Mouse (Mus musculus): ENCODE data around the gene Il22ra1.

The Il22ra1 gene

DNA sequence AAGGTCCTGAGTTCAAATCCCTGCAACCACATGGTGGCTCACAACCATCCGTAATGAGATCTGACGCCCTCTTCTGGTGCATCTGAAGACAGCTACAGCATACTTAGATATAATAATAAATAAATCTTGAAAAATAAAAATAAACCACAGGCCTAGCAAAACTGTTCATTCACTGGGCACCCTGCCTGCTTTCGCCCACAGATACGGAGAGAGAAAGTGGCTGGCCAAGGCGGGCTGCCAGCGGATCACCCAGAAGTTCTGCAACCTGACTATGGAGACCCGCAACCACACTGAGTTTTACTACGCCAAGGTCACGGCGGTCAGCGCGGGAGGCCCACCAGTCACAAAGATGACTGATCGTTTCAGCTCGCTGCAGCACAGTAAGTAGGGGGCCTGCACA, 5.9 kb downstream of the Il22ra1 start:
- no peak for DNase-seq (ENCODE audit: low read depth, low spot score)

DNA sequence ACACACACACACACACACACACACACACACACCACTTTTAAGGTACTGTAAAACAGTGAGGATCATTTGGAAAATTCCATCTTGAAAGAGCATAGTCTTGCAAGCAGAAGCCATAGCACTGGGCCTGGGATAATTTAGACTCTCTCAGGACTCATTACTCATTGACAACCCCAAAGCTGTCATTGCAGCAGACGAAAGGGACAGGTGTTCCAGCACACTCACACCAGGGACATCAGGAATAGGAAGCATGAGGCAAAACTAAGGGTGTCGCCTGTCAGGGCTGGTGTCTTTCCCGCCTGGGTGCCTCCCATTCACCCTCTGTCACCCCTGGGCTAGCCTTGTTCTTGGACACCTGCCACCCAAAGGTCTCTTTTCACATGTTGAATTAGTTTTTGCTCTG, 8.9 kb downstream of the Il22ra1 start:
- no peak for DNase-seq (ENCODE audit: low read depth, low spot score)

DNA sequence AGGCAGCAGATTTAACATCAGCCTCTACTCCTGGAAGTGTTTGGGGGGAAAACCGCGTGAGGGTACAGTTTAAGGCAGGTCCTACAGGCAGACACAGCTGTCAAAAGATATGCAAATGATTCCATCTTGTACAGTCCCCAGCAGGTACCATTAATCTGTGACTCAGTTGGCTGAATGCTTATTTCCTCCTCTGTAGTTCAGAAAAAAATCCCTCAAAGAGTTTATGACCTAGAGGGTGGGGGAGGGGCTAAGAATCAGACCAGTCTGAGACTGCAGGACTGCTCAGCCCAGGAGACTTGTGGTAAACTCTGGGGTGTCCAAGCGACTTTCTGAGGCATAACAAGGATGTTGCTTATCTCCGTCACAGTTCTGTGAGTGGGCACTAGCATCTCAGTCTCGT, 10.3 kb downstream of the Il22ra1 start:
- DNase-seq (ENCODE audit: low read depth, low spot score): no peak

DNA sequence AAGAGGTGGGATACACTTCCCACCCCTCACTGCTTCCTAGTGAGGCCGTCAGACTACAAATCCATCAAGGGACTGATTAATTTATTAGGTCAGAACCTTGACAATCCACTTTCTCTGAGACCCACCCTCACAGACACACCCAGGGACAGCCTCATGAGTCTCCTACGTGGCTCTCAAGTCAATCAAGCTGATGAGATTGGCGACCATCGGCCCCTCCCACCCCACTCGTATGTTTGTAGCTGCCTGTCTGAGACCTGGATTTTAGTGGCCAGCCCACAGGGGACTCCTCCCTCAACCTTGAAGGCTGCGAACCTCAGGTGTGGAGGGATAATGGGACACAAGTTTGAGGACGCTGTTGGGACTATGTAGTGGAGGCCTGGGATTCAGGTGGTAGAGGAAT, 11.2 kb downstream of the Il22ra1 start:
- no peak for DNase-seq (ENCODE audit: low read depth, low spot score)

DNA sequence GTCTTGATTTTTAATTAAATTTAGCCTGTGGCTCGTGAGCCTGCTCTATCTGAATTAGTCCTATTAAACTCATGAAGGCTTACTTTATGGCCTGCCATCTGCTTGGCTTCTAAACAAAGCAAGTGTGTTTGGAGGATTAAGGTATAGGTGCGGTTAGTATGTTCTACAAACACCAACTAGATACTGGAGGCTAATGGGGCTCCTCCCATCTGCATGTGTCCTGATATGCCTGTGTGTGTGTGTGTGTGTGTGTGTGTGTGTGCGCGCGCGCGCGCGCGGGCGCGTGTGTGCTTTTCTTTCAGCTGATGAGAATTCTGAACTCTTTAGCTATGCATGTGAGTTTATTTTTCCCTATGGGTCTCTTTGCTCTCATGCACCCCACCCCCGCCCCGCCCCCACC, 11.7 kb downstream of the Il22ra1 start:
- DNase-seq (ENCODE audit: low read depth, low spot score): no peak

DNA sequence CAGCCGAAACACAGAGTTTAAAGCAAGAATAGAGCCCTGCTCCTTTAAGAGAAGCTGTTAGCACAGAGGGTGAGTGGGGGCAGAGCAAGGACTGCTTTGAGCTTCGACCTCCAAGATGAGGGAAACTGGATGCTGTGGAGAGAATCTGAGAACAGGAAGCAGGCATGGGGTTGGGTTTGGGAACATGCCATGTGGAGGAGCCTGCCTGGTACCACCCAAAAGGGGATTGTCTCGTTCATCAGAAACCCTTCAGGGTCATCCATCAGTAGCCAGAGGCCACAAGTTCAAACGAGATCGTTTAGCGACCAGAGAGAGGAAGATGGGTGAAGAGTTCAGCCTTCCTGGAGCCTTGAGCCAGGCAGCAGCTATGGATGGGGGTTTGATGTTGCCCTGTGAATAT, 15.5 kb downstream of the Il22ra1 start:
- DNase-seq (ENCODE audit: low read depth, low spot score): no peak

DNA sequence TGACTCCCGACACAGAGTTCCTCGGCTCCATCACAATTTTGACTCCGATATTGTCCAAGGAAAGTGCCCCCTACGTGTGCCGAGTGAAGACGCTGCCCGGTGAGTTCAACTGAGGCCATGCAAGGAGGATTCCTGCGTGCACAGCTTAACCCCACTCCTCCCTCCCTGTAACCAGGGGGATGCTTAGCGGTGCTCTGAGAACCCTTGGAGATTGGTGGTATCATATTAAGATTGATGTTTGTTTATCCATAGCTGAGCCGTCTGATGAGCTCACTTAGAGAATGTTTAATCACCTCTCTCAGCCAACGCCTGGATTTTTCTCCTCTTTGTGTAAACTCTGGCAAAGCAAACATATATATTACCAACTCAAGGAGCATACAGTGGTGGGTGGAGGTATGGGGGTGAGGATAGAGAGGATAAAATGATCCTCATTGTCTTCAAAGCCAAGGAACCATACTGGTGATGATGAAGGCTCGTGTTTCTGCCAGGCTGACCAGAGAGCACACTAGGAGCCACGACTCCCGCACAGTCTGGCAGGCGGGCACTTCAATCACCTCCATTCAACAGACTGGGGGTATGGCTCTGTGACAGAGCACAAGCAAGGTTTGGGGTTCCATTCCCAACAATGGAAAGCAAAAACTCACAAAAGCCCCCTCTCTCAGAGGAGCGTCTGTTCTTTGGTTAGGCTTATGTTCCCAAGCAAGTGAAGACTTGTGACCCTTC, 16.9 kb downstream of the Il22ra1 start:
- no peak for DNase-seq (ENCODE audit: low read depth, low spot score)

DNA sequence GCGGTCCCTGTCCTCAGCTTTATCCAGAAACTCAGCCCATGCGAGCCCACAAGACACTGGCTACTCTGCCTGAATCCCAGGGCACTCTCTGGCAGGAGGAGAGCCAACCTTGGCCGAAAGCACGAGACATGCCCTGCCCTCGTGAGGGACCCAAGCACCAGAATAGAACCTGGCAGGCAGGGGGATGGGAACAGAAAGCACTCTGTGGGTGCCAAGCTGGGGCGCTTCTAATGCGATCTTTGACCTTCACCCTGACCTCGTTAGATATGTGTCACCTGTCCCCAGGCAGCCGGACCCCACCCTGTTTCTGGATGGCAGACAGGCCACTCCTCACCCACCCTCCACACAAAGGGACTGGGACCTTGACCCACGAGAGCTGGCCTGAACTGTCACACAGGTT, 17.6 kb downstream of the Il22ra1 start:
- no peak for DNase-seq (ENCODE audit: low read depth, low spot score)

DNA sequence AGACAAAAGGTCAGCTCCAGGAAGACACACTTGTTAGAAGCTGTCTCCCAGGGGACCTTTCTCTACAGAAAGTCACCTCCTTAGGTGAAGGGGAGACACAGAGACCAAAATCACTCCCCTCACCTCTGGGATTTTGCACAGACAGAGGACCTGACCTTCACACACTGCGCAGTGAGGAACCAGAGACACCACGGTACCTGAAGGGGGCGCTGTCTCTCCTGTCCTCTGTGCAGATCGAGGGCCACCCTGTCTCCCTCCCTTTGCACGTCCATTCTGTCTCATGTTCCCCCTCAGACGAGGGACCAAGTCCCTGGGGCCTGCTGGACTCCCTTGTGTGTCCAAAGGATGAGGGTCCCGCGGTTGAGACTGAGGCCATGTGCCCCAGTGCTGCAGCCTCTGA, 22.9 kb downstream of the Il22ra1 start:
- peak; percentile 76 for DNase-seq (ENCODE audit: low read depth, low spot score)

DNA sequence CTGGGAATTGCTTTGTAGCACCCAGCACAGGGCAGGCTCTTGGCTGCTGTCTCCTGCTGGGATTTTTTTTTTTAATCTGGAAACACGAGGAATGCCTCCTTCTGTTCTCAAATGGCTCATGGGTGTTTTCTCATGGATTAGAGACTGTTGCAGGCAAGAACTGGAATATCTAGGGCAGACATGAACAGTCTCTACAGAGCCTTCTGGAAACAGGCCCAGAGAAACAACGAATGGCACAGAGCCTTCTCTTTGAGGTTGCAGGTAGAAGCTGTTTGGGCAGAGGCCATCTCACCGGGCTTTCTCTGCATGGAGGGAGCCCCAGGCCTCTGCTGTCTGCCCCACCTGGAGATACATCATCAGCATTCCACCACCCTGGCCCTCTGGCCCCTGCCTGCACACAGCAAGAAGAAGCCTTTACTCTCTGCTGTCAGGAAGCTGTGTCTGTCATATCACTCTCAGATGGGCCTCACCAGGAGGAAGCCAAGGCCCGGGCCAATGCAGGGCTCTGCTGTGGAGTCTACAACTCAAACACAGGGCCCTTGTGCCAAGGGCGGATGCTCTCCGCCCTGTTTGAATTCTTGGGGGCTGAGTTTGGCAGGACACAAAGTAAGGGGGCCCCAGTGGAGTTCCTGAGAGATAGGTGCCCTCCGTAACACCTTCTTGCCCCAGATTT, 24.3 kb downstream of the Il22ra1 start:
- no peak for DNase-seq (ENCODE audit: low read depth, low spot score)

DNA sequence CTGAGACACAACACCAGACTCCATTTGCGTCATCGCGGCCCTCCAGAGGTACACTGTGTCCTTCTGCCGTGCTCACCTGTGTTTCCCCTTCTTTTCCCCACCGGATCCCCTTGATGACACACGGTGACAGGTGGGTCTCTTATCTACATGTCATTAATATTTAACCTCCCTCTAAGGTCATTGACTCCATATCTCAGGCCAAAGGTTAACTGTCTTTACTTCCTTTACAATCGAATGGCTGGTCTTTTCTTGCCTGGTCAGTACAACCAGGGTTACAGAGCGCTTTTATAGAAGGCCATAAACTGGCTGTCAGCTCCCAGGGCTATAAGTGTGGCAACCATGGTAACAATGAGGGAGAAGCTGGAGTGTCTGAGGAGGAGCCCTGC, 24.8 kb downstream of the Il22ra1 start:
- DNase-seq (ENCODE audit: low read depth, low spot score): no peak

DNA sequence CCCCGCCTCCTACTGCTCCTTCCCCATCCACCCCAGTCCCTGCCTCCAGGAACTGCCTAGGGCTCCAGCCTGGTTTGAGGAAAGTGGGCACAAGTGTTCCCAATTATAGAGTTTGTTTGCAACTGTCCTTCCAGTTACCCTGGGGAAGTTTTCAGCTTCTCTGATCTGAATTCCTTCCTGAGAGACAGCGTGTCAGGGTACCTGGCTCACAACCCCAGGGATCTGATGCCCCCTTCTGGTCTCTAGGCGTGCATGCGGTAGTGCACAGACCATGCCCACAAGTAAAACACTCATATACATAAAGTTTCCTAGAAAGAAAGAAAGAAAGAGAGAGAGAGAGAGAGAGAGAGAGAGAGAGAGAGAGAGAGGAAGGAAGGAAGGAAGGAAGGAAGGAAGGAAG, 30.4 kb downstream of the Il22ra1 start:
- DNase-seq (ENCODE audit: low read depth, low spot score): peak; percentile 62

DNA sequence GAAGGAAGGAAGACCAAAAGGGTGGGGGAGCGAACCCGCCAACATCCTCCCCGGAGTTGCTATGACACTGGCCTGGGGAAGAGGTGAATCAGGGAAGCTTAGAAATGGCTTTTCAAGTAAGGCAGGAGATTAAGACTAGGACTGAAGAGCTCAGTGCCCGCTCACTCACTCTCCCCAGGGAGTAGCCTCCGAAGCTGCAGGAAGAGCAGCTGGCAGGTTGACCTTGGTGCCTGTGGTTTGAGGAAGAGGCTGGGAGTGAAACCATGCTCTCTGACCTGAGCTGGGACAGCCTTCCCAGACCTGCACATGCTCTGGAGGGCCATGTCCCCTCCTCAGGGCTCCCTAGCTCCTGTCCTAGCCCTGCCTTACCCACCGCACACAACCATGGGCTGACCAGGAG, 30.9 kb downstream of the Il22ra1 start:
- no peak for DNase-seq (ENCODE audit: low read depth, low spot score)

DNA sequence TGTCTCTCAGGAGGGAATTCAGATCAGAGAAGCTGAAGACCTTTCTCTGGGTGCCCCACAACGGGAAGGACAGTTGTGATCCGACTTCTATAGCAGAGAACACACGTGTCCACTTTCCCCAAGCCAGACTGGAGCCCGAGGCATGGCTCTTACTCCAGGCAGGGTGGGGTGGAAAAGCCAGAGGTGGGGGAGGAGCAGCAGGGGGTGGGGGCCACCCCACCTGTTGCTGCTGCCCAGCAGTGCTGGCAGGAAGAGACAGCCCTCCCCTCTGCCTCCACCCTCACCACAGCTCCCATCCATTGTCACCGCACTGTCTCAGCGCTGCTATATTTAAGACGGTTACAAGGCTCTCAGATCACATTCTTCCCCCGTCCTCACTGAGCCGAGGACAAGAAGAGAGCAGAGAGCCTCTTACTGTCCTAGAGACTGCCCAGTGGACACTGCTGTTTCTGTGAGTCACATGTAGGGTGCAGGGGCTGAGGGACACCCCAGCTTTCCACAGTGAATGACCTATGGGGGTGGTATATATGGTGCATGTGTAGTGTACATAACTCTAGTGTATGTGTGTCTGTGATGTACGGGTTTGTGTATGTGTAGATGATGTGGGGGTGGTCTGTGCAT, 31.5 kb downstream of the Il22ra1 start, which contains the start of gene Myom3:
Myom3 (plus strand) TSS at position 360 of the 621 bp plus-strand sequence.
- DNase-seq (ENCODE audit: low read depth, low spot score): no peak

DNA sequence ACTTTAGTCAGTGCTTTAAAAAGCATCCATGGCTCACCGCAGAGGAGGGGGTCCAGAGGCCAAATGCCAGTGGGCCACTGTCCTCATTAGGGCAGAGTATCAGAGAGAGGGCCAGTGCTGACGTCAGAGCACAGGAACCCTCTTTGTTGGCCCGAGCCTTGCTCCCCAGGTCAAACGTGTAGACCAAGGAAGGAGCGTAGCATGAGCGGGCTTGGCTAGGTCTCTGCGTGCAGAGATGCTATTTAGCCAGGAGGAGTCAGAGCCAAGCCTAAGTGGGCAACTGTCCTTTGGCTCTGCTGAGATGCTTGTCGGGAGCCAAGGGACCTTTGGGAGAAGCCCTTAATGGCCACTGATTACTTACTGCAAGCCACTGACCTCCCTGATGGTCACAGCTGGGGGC, 33.1 kb downstream of the Il22ra1 start:
- no peak for DNase-seq (ENCODE audit: low read depth, low spot score)

DNA sequence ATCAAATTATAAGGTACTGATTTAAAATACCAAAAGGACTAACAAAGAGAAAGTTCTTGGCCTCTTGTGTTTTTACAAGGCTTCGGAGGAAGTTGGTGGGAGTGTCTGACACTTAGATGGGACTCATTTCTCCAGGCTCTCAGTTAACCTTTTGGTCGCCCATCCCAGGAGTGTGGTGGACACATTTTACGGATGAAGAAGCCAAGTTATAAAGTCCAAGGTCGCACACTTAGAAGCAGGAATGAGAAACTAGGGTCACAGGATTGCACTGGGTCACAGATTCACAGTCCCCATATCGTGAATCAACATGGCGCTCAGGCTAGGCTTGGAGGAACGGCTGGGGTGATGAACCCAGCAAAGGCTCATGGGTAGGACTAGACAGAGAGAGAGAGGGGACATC, 33.6 kb downstream of the Il22ra1 start:
- DNase-seq (ENCODE audit: low read depth, low spot score): no peak

DNA sequence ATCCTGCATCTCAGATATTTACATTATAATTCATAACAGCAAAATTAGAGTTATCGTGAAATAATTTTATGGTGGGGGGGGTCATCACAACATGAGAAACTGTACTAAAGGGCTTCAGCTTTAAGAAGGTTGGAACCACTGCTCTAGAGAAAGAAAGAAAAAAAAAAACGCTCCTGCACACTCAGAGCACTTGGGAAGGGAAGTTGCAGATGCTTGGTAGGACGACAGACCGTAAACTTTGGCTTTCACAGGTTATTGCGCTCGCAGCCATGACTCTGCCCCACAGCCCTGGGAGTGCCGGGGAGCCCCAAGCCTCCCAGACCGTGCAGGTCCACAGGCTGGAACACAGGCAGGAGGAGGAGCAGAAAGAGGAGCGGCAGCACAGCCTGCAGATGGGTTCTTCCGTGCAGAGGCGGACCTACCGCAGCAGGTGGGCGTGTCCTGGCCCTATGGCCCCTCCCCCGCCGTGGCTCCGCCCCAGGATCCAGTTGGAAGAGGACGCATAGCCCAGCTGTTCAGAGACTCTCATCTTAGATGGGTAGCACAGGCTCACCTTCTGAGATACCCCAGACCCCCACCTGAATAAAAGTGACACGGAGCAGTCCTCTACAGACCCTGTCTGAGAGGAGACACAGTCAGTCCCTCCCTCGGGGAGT, 34.4 kb downstream of the Il22ra1 start:
- DNase-seq (ENCODE audit: low read depth, low spot score): peak; percentile 94

DNA sequence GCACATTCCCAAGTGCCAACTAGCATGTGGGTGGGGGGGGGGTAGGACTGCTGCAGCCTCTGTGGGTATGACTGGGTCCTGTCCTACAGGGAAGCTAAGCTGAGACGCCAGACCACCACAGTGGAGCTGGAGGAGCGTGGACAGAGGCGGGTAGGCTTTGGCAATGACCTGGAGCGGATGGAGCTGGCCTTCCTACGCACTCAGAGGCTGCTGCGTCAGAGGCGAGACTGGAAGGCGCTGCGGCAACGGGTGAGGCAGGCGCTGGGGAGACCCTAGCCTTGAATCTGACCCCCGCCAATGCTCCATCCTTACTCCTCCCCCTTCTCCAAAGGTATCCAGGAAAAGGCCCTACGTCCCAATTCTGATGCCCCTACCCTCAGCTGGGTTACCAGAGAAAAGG, 36.7 kb downstream of the Il22ra1 start:
- no peak for DNase-seq (ENCODE audit: low read depth, low spot score)

DNA sequence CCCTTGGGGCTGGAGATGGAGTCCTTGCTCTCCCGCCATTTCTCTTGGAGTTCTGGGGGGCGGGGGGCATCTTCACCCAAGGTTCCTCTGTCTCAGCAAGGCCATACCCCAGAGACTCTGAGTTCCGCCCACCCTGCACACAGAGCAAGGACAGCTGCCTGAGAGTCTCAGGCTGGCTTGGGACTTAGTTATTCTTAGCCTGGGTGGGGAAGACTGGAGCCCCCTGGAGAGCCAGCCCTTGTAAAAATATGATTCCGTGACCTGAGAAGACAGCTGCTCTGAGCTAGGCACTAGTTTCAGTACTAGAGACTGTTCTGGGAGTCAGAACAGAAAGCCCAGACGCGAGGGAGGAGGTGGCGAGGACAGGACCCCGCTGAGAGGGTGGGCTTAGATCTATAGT, 37.7 kb downstream of the Il22ra1 start:
- DNase-seq (ENCODE audit: low read depth, low spot score): no peak

DNA sequence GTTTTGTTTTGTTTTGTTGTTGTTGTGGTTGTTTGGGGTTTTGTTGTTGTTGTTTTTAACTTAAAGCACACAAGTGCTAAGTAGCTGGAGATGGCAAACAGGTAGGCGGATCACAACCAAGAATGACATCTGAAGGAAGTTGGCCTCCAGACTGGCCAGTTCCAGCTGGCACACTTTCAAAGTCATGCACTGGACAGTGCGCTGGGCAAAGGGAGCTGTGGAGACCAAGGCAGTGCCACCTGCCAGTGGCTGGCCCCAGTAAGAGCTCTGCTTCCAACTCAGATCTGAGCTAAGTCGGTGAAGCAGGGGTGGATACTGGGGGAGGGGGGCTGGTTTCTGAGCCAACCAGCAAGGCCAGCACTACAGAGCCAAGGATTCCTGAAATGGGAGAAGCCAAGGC, 39.0 kb downstream of the Il22ra1 start:
- no peak for DNase-seq (ENCODE audit: low read depth, low spot score)

DNA sequence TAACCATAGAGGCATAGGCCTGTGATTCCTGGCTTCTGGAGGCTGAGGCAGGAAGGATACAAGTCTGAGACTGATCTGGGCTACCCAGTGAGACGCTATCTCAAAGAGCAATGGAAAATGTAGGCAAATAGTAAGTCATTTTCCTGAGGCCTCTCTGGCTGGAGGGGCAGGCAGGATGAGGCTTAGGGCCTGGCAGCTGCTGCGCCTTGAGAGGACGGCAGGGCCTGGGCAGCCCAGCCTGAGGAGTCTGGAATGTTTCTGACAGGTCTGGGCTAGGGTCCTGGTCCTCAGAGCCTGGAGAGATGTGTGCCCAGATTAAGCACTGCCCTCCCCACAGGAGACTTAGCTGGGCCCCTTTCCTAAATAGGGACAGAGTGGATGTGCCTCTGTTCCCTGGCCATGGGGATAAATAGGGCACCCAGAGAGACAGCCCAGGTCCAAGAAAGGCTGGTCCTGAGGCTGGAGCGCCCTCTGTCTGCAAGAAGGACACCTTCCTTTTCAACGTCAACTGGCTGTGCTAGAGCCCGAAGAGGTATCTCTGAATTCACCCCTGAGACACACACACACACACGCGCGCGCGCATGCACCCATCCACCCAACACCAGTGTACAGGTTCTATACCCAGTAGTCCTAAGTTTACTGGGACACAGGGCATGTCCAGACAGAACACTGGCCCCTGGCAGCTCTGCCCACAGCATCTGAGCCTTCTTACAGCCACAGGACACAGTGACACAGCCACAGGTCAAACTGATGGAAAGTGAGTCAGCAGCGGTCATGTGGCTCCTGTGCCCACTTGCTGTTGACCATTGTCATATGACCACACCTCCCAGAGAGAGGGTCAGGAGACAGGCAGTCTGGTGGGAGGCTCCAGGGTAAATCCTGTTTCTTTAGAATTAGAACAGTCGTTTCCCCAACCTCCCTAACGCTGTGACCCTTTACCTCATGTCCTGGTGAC, 40.9 kb downstream of the Il22ra1 start:
- peak; percentile 74 for DNase-seq (ENCODE audit: low read depth, low spot score)
